Mouse (Mus musculus) heart, embryonic 11.5 days (tissue): ENCODE measurements around the gene Arhgap9. TPM values are rescaled to one million over a fixed set of nuclear protein-coding genes. Genes with fewer than 3 reads are reported as not detected.
"Not testable (repeated sequence)": the region's sequence is repeated elsewhere in the genome, so short reads cannot be mapped to it uniquely, and the experiment has no call there.

Experiments used
- ATAC-seq: fragments of 200-750 bp; cut with Nextera tagmentation; replicated peaks from 2 replicates; pipeline ENCODE4 v1.8.0; 2017; ENCODE audit warnings: moderate library complexity; ENCODE audit not compliant: insufficient number of reproducible peaks, low FRiP score, low TSS enrichment
- H3K27ac ChIP-seq: fragments of 300-500 bp; sonication (generic); 2 replicates; pipeline ENCODE4 v1.5.1; 2014; ENCODE audit warnings: mild to moderate bottlenecking, low read depth, low read length
- H3K27me3 ChIP-seq: fragments of 300-500 bp; sonication (generic); 2 replicates; pipeline ENCODE4 v1.6.1; 2014; ENCODE audit warnings: mild to moderate bottlenecking, low read length, mixed read lengths; ENCODE audit not compliant: control insufficient read depth, insufficient read depth
- H3K36me3 ChIP-seq: fragments of 300-500 bp; sonication (generic); 2 replicates; pipeline ENCODE4 v1.6.1; 2014; ENCODE audit warnings: mild to moderate bottlenecking, low read length, moderate library complexity, mixed read lengths; ENCODE audit not compliant: control insufficient read depth, insufficient read depth
- H3K4me1 ChIP-seq: fragments of 300-500 bp; sonication (generic); 2 replicates; pipeline ENCODE4 v1.6.1; 2014; ENCODE audit warnings: low read length; ENCODE audit not compliant: control insufficient read depth, insufficient read depth
- H3K4me2 ChIP-seq: fragments of 300-500 bp; sonication (generic); 2 replicates; pipeline ENCODE4 v1.6.1; 2014; ENCODE audit warnings: mild to moderate bottlenecking, moderate library complexity
- H3K4me3 ChIP-seq: fragments of 300-500 bp; sonication (generic); 2 replicates; pipeline ENCODE4 v1.5.1; 2014; ENCODE audit warnings: low read depth, low read length
- H3K9ac ChIP-seq: fragments of 300-500 bp; sonication (generic); 2 replicates; pipeline ENCODE4 v1.6.1; 2014; ENCODE audit warnings: mild to moderate bottlenecking, low read depth, low read length, moderate library complexity
- H3K9me3 ChIP-seq: fragments of 300-500 bp; sonication (generic); replicated peaks from 2 replicates; pipeline ENCODE4 v1.6.1; 2016; ENCODE audit warnings: low read length; ENCODE audit not compliant: control insufficient read depth
- WGBS: fragments of 180-500 bp; shearing (Covaris S2); extraction: QIAGEN DNeasy Blood & Tissue Kit; methylation state at CpG from one replicate; pipeline ENCODE4 v1.1.7; 2014; ENCODE audit not compliant: insufficient replicate concordance; 5-methylcytosine and 5-hydroxymethylcytosine counted together
- polyA plus RNA-seq: library from polyadenylated mRNA; unstranded; fragments of >200 nt; fragmentation: Nextera tagmentation; extraction: Ambion mirVana; gene quantifications from 2 replicates; pipeline ENCODE4 v1.2.1, GENCODE M21; 2014

Arhgap9 gene
- polyA plus RNA-seq, 1 experiment from 2014 or later, result 1.7 TPM

- peak overlapping the region; percentile 47; the same call in 1 of the 2 replicates for H3K27ac ChIP-seq
- no peaks in the 10 kb centered on the region for H3K27me3 ChIP-seq
- no peak overlapping the region for H3K4me3 ChIP-seq
- H3K9me3 ChIP-seq, result no peaks in the 10 kb centered on the region
- H3K36me3 ChIP-seq, result peaks cover 55% of the 10 kb centered on the region
- 66% methylated on average over 16 of the region's 16 CpGs for WGBS
- no peak for ATAC-seq
- H3K4me1 ChIP-seq, result peaks cover 22% of the 10 kb centered on the region
- H3K9ac ChIP-seq, result no peak overlapping the region
- H3K4me2 ChIP-seq, result no peak overlapping the region
Measured at GRCm38 (mm10) chr10:127297015-127297871, 24.5 kb upstream of the Arhgap9 start.

- Histone ChIP-seq H3K9ac (no peak overlapping the region), H3K36me3 (peaks cover 63% of the 10 kb centered on the region), H3K4me1 (peaks cover 8% of the 10 kb centered on the region), H3K27me3 (no peaks in the 10 kb centered on the region), H3K4me2 (no peak overlapping the region), H3K9me3 (no peaks in the 10 kb centered on the region), H3K4me3 (no peak overlapping the region), H3K27ac (no peak overlapping the region)
- WGBS, result 94% methylated on average over 6 of the region's 6 CpGs
- no peak for ATAC-seq
Measured at GRCm38 (mm10) chr10:127300361-127300760, 21.4 kb upstream of the Arhgap9 start.

- no peak overlapping the region for H3K27ac ChIP-seq
- H3K36me3 ChIP-seq, result peaks cover 66% of the 10 kb centered on the region
- H3K4me3 ChIP-seq, result no peak overlapping the region
- ATAC-seq, result no peak
- H3K4me2 ChIP-seq, result no peak overlapping the region
- no peaks in the 10 kb centered on the region for H3K27me3 ChIP-seq
- H3K4me1 ChIP-seq, result no peaks in the 10 kb centered on the region
- H3K9me3 ChIP-seq, result no peaks in the 10 kb centered on the region
- no peak overlapping the region for H3K9ac ChIP-seq
- 93% methylated on average over 11 of the region's 11 CpGs for WGBS
Measured at GRCm38 (mm10) chr10:127303136-127303535, 18.6 kb upstream of the Arhgap9 start.

GRCm38 (mm10) chr10:127309167-127309566 lies 12.6 kb upstream of the Arhgap9 start:
- H3K27ac ChIP-seq, H3K27me3 ChIP-seq, H3K9me3 ChIP-seq, ATAC-seq, H3K4me2 ChIP-seq, H3K4me1 ChIP-seq, H3K9ac ChIP-seq, H3K4me3 ChIP-seq: not testable (repeated sequence)
- H3K36me3 ChIP-seq, result peaks cover 34% of the 10 kb centered on the region
- 84% methylated on average over 3 of the region's 3 CpGs for WGBS

GRCm38 (mm10) chr10:127310523-127311475 lies 11.0 kb upstream of the Arhgap9 start:
- Histone ChIP-seq H3K27me3 (no peaks in the 10 kb centered on the region), H3K4me2 (peak overlapping the region; percentile 79), H3K4me3 (peak overlapping the region; percentile 94), H3K4me1 (peaks cover 6% of the 10 kb centered on the region), H3K9me3 (no peaks in the 10 kb centered on the region), H3K27ac (peak overlapping the region; percentile 62), H3K9ac (peak overlapping the region; percentile 87), H3K36me3 (peaks cover 20% of the 10 kb centered on the region)
- ATAC-seq, result 0 out of 2 replicates have a peak, but pooled peaks have one; percentile 40
- 29% methylated on average over 23 of the region's 23 CpGs for WGBS

- peak within 1 kb of the TSS; percentile 87 for H3K9ac ChIP-seq
- peak within 1 kb of the TSS; percentile 62 for H3K27ac ChIP-seq
- WGBS, result under 1% methylated on average over 65 of the region's 65 CpGs
- no peaks in the 10 kb centered on the region for H3K27me3 ChIP-seq
- ATAC-seq, result peak; percentile 92
- no peaks in the 10 kb centered on the region for H3K9me3 ChIP-seq
- H3K4me2 ChIP-seq, result peak within 1 kb of the TSS; percentile 79
- peaks cover 15% of the 10 kb centered on the region for H3K36me3 ChIP-seq
- peaks cover 6% of the 10 kb centered on the region for H3K4me1 ChIP-seq
- H3K4me3 ChIP-seq, result peak within 1 kb of the TSS; percentile 94
Measured at GRCm38 (mm10) chr10:127311476-127312355, 10.0 kb upstream of the Arhgap9 start, which contains the start of gene Mars. Gene Mars, minus strand, starts transcription at chr10:127311786.

- Histone ChIP-seq H3K27ac (peak overlapping the region; percentile 43; the same call in 1 of the 2 replicates), H3K4me1 (peaks cover 6% of the 10 kb centered on the region), H3K9ac (peak overlapping the region; percentile 69; the same call in 1 of the 2 replicates), H3K9me3 (no peaks in the 10 kb centered on the region), H3K36me3 (peaks cover 15% of the 10 kb centered on the region), H3K27me3 (no peaks in the 10 kb centered on the region), H3K4me3 (peak overlapping the region; percentile 94), H3K4me2 (peak overlapping the region; percentile 79)
- WGBS, result under 1% methylated on average over 4 of the region's 4 CpGs
- ATAC-seq, result peak; percentile 24; the same call in 1 of the 2 replicates
Measured at GRCm38 (mm10) chr10:127312356-127312676, 9.4 kb upstream of the Arhgap9 start.

- H3K9ac ChIP-seq, result no peak overlapping the region
- H3K4me3 ChIP-seq, result no peak overlapping the region
- WGBS, result 55% methylated on average over 4 of the region's 4 CpGs
- H3K27ac ChIP-seq, result no peak overlapping the region
- no peak for ATAC-seq
- no peaks in the 10 kb centered on the region for H3K27me3 ChIP-seq
- H3K4me1 ChIP-seq, result peaks cover 6% of the 10 kb centered on the region
- no peak overlapping the region for H3K4me2 ChIP-seq
- H3K9me3 ChIP-seq, result no peaks in the 10 kb centered on the region
- peaks cover 9% of the 10 kb centered on the region for H3K36me3 ChIP-seq
Measured at GRCm38 (mm10) chr10:127312858-127313257, 8.9 kb upstream of the Arhgap9 start.
